26 mouse cellular contexts compared by ENCODE assay signal in genomic region chr9:64786216-64786905, GRCm38 (mm10). TPM values are rescaled to one million over a fixed set of nuclear protein-coding genes. Genes with fewer than 3 reads are reported as not detected.
DNase-seq lines count a peak whose midpoint lies in the region; ATAC-seq and TF ChIP-seq lines count a peak whose summit lies in the region.
"Had no signal": no experiment of that assay in that cellular context is flagged by ENCODE, and none has a peak within 500 bp of the region (broad histone marks: within the 10 kb centered on the region; RNA-seq: fewer than 3 reads in every experiment).

No protein-coding gene starts in this region.

- in situ Hi-C loops in CH12.LX (cut with MboI; ENCODE audit: low pct_ligation_motif_present, low pct_unique_long_range_greater_than_20kb, low sequenced_read_pairs), result no loop called here

- DNase-seq in forebrain, embryonic 11.5 days (ENCODE audit: low spot score), result no peak
- DNase-seq in liver (no peak), CH12.LX (ENCODE audit: extremely low read depth) (no peak)
- peak; percentile 65 for DNase-seq in brain, embryonic 14.5 days (ENCODE audit: low read depth)
- DNase-seq in cerebellum, adult 11 months, result no peak
- DNase-seq: adrenal gland, postnatal 25 days; cerebellum, adult 8-10 months; cerebellum, postnatal 25 days; gastrocnemius, adult 2 months; heart, adult 2 months; heart, postnatal 4 days; kidney, adult 18-20 months; kidney, postnatal 25 days; lung, embryonic 14.5 days; lung, postnatal 14 days; thymus, adult 2 months; thymus, postnatal 36 days had no signal

- no peaks in the 10 kb centered on the region for H3K36me3 ChIP-seq in forebrain, embryonic 16.5 days (ENCODE audit: control insufficient read depth, insufficient read depth)
- no peaks in the 10 kb centered on the region for H3K36me3 ChIP-seq in forebrain, embryonic 11.5 days (ENCODE audit: control insufficient read depth, insufficient read depth, low read length)
- H3K36me3 ChIP-seq in liver, embryonic 12.5 days, result no peaks in the 10 kb centered on the region
- H3K36me3 ChIP-seq in CH12.LX (replicated peaks in 1 of 2; ENCODE audit: control insufficient read depth in 1 of 2, insufficient read depth in 1 of 2, low read length in 1 of 2), result no peaks in the 10 kb centered on the region
- H3K36me3 ChIP-seq: embryonic facial prominence, embryonic 12.5 days; heart, embryonic 12.5 days; kidney, embryonic 15.5 days; midbrain, embryonic 15.5 days had no signal

- no peak for TF ChIP-seq POLR2A in CH12.LX (IDR thresholded peaks at IDR 0.05; ENCODE audit: low read depth, low read length)
- TF ChIP-seq POLR2A in brain, embryonic 14.5 days (IDR thresholded peaks at IDR 0.05; ENCODE audit: borderline replicate concordance, extremely low read depth, insufficient read depth, insufficient read length, poor library complexity, severe bottlenecking), result no peak

- H3K4me2 ChIP-seq in forebrain, embryonic 16.5 days (ENCODE audit: low read length), result no peak overlapping the region
- no peak overlapping the region for H3K4me2 ChIP-seq in forebrain, embryonic 11.5 days (ENCODE audit: low read depth, low read length, severe bottlenecking)
- H3K4me2 ChIP-seq in liver, embryonic 12.5 days, result no peak overlapping the region
- no peak overlapping the region for H3K4me2 ChIP-seq in CH12.LX (ENCODE audit: insufficient read depth, low read depth, poor library complexity, severe bottlenecking)
- H3K4me2 ChIP-seq: embryonic facial prominence, embryonic 12.5 days; heart, embryonic 12.5 days; hindbrain, embryonic 14.5 days; kidney, embryonic 15.5 days; lung, embryonic 14.5 days; midbrain, embryonic 15.5 days had no signal

- no peak for TF ChIP-seq EP300 in CH12.LX (IDR thresholded peaks at IDR 0.05; ENCODE audit: low read length)

- no peak for TF ChIP-seq RAD21 in CH12.LX (IDR thresholded peaks at IDR 0.05; ENCODE audit: low read depth, low read length)

- no peaks in the 10 kb centered on the region for H3K79me2 ChIP-seq in CH12.LX (replicated peaks; ENCODE audit: control insufficient read depth, extremely low read depth, insufficient read depth, poor library complexity, severe bottlenecking)

- no peaks in the 10 kb centered on the region for H3K9me3 ChIP-seq in forebrain, embryonic 16.5 days (ENCODE audit: control insufficient read depth, low read length)
- no peaks in the 10 kb centered on the region for H3K9me3 ChIP-seq in forebrain, embryonic 11.5 days (ENCODE audit: control insufficient read depth, low read length)
- no peaks in the 10 kb centered on the region for H3K9me3 ChIP-seq in liver, embryonic 12.5 days (replicated peaks)
- no peaks in the 10 kb centered on the region for H3K9me3 ChIP-seq in CH12.LX (replicated peaks; ENCODE audit: low read length)
- H3K9me3 ChIP-seq: embryonic facial prominence, embryonic 12.5 days; heart, embryonic 12.5 days; kidney, embryonic 15.5 days; midbrain, embryonic 15.5 days had no signal

- H3K4me3 ChIP-seq in forebrain, embryonic 16.5 days (replicated peaks; ENCODE audit: low read length), result no peak overlapping the region
- no peak overlapping the region for H3K4me3 ChIP-seq in forebrain, embryonic 11.5 days (ENCODE audit: low read depth, low read length)
- H3K4me3 ChIP-seq in liver, embryonic 12.5 days, result no peak overlapping the region
- H3K4me3 ChIP-seq in CH12.LX (replicated peaks in 1 of 3; ENCODE audit: low read depth in 2 of 3, low read length in 2 of 3, poor library complexity in 1 of 3), result no peak overlapping the region
- H3K4me3 ChIP-seq: embryonic facial prominence, embryonic 12.5 days; erythroblast, embryonic 14.5 days; gastrocnemius, adult 2 months; heart, adult 2 months; heart, embryonic 12.5 days; kidney, embryonic 15.5 days; midbrain, embryonic 15.5 days had no signal

- dilution Hi-C loops in CH12.LX (cut with MboI; ENCODE audit: extremely low pct_ligation_motif_present, extremely low pct_unique_long_range_greater_than_20kb, low sequenced_read_pairs), result no loop called here

- H3K27me3 ChIP-seq in forebrain, embryonic 16.5 days (replicated peaks; ENCODE audit: control insufficient read depth, insufficient read depth, low read length), result no peaks in the 10 kb centered on the region
- no peaks in the 10 kb centered on the region for H3K27me3 ChIP-seq in forebrain, embryonic 11.5 days (ENCODE audit: control insufficient read depth, insufficient read depth, low read length)
- H3K27me3 ChIP-seq in liver, embryonic 12.5 days (replicated peaks), result no peaks in the 10 kb centered on the region
- no peaks in the 10 kb centered on the region for H3K27me3 ChIP-seq in CH12.LX (replicated peaks)
- H3K27me3 ChIP-seq: embryonic facial prominence, embryonic 12.5 days; heart, embryonic 12.5 days; kidney, embryonic 15.5 days; midbrain, embryonic 15.5 days had no signal

- H3K4me1 ChIP-seq in forebrain, embryonic 16.5 days (replicated peaks; ENCODE audit: control insufficient read depth, insufficient read depth, low read length), result peaks cover 4% of the 10 kb centered on the region; the same call in 1 of the 2 replicates
- H3K4me1 ChIP-seq in forebrain, embryonic 11.5 days (replicated peaks; ENCODE audit: control insufficient read depth, insufficient read depth, low read length), result no peaks in the 10 kb centered on the region
- peaks cover 36% of the 10 kb centered on the region for H3K4me1 ChIP-seq in liver, embryonic 12.5 days
- peaks cover 14 to 66% of the 10 kb centered on the region in 2 experiments; a peak in 3 of 4 replicates for H3K4me1 ChIP-seq in CH12.LX (ENCODE audit: control insufficient read depth in 1 of 2, insufficient read depth in 2 of 2)
- H3K4me1 ChIP-seq: embryonic facial prominence, embryonic 12.5 days; heart, embryonic 12.5 days; kidney, embryonic 15.5 days; midbrain, embryonic 15.5 days had no signal

- no peak overlapping the region for H3K9ac ChIP-seq in forebrain, embryonic 16.5 days (replicated peaks; ENCODE audit: low read depth, low read length)
- H3K9ac ChIP-seq in forebrain, embryonic 11.5 days (ENCODE audit: low read length), result no peak overlapping the region
- H3K9ac ChIP-seq in liver, embryonic 12.5 days, result no peak overlapping the region
- no peak overlapping the region for H3K9ac ChIP-seq in CH12.LX (ENCODE audit: insufficient read depth, low read depth)
- H3K9ac ChIP-seq: embryonic facial prominence, embryonic 12.5 days; heart, embryonic 12.5 days; hindbrain, embryonic 14.5 days; kidney, embryonic 15.5 days; lung, embryonic 14.5 days; midbrain, embryonic 15.5 days had no signal

- no peak for TF ChIP-seq CTCF in CH12.LX (conservative IDR thresholded peaks at IDR 0.05 in 1 of 2, IDR thresholded peaks at IDR 0.05 in 1 of 2; ENCODE audit: low read depth in 2 of 2, low read length in 2 of 2)
- no peak for TF ChIP-seq CTCF in brain, embryonic 14.5 days (IDR thresholded peaks at IDR 0.05; ENCODE audit: borderline replicate concordance, extremely low read depth, insufficient read depth, insufficient read length)

- WGBS in forebrain, embryonic 16.5 days, result 69% methylated on average over 9 of the region's 9 CpGs
- 89% methylated on average over 9 of the region's 9 CpGs for WGBS in forebrain, embryonic 11.5 days
- 79% methylated on average over 9 of the region's 9 CpGs for WGBS in liver, embryonic 12.5 days (ENCODE audit: insufficient replicate concordance)

- ATAC-seq in forebrain, embryonic 16.5 days, result no peak
- ATAC-seq in forebrain, embryonic 11.5 days (replicated peaks; ENCODE audit: low FRiP score), result no peak
- no peak for ATAC-seq in liver, embryonic 12.5 days
- ATAC-seq: CD4-positive, CD25-positive, alpha-beta regulatory T cell, adult 4 months; midbrain, embryonic 15.5 days had no signal

- H3K27ac ChIP-seq in forebrain, embryonic 16.5 days (ENCODE audit: low read length), result peak overlapping the region; percentile 20; the same call in 1 of the 2 replicates
- H3K27ac ChIP-seq in forebrain, embryonic 11.5 days (ENCODE audit: low read depth, low read length), result no peak overlapping the region
- H3K27ac ChIP-seq in liver, embryonic 12.5 days, result peak overlapping the region; percentile 33
- no peak overlapping the region for H3K27ac ChIP-seq in CH12.LX (ENCODE audit: insufficient read depth, low read depth)
- H3K27ac ChIP-seq: embryonic facial prominence, embryonic 12.5 days; gastrocnemius, adult 2 months; heart, adult 2 months; hindbrain, embryonic 14.5 days; kidney, embryonic 15.5 days; midbrain, embryonic 15.5 days had no signal

TF ChIP-seq in CH12.LX, 34 proteins besides CTCF, POLR2A, EP300 and RAD21:
- TF ChIP-seq BHLHE40 (IDR thresholded peaks at IDR 0.05; ENCODE audit: low read depth, low read length) (0 out of 2 replicates have a peak, but pooled peaks have one; percentile 17), IRF4 (IDR thresholded peaks at IDR 0.05; ENCODE audit: low read depth, low read length) (0 out of 2 replicates have a peak, but pooled peaks have one; percentile 29), ZNF384 (IDR thresholded peaks at IDR 0.05; ENCODE audit: low read depth, low read length) (0 out of 2 replicates have a peak, but pooled peaks have one; percentile 19), MEF2A (IDR thresholded peaks at IDR 0.05; ENCODE audit: borderline replicate concordance, low read depth, low read length) (peak; percentile 71), USF2 (conservative IDR thresholded peaks at IDR 0.05; ENCODE audit: low read depth, low read length) (no peak), GABPA (IDR thresholded peaks at IDR 0.05; ENCODE audit: insufficient replicate concordance, low read depth, low read length) (no peak), PAX5 (IDR thresholded peaks at IDR 0.05; ENCODE audit: low read length) (no peak)

RNA-seq across cellular contexts. Expression of gene Dennd4a, which starts 24.8 kb away (rescaled TPM):
- polyA plus RNA-seq in forebrain, embryonic 16.5 days (2015; fragmentation: Nextera tagmentation; extraction: Ambion mirVana), result 9.7 and 11.6 TPM in 2 replicates
- polyA plus RNA-seq in forebrain, embryonic 11.5 days (2014; fragmentation: Nextera tagmentation; extraction: Ambion mirVana), result 9.8 and 10.7 TPM in 2 replicates
- polyA plus RNA-seq in liver, embryonic 12.5 days (2016; fragmentation: Nextera tagmentation; extraction: Ambion mirVana), result 32.6 and 32.7 TPM in 2 replicates
- total RNA-seq in CH12.LX (2012; rRNA removed), result 24.0 and 37.1 TPM in 2 replicates
- 18.3 and 22.6 TPM in 2 replicates for total RNA-seq in CH12.LX (2014; rRNA removed)
- polyA plus RNA-seq in CH12.LX (2012; ENCODE audit: insufficient read length, low read depth), result 35.8 and 41.1 TPM in 2 replicates
- polyA plus RNA-seq in brain, embryonic 14.5 days (2012; rRNA removed), result 12.1 and 14.3 TPM in 2 replicates

RNA-seq across cellular contexts. Expression of gene Rab11a, which starts 48.8 kb away (rescaled TPM):
- 396 and 403 TPM in 2 replicates for polyA plus RNA-seq in forebrain, embryonic 16.5 days (2015; fragmentation: Nextera tagmentation; extraction: Ambion mirVana)
- polyA plus RNA-seq in forebrain, embryonic 11.5 days (2014; fragmentation: Nextera tagmentation; extraction: Ambion mirVana), result 253 and 282 TPM in 2 replicates
- 240 and 248 TPM in 2 replicates for polyA plus RNA-seq in liver, embryonic 12.5 days (2016; fragmentation: Nextera tagmentation; extraction: Ambion mirVana)
- total RNA-seq in CH12.LX (2012; rRNA removed) (86.0 and 109 TPM in 2 replicates), CH12.LX (2014; rRNA removed) (168 TPM in 2 replicates)
- polyA plus RNA-seq in CH12.LX (2012; ENCODE audit: insufficient read length, low read depth), result 189 and 193 TPM in 2 replicates
- 230 and 306 TPM in 2 replicates for polyA plus RNA-seq in brain, embryonic 14.5 days (2012; rRNA removed)

Comparison
In these comparisons a context has a peak if more than half of its experiments do, and no peak if none do; other contexts are left out.
1. H3K27ac ChIP-seq: peak in forebrain, embryonic 16.5 days (single experiment) and liver, embryonic 12.5 days (single experiment); none in forebrain, embryonic 11.5 days (single experiment) and CH12.LX (single experiment).